Mouse (Mus musculus) fibroblast of lung, adult 2 months (primary cell): ENCODE measurements around the gene Terf2ip.

Experiments
- DNase-seq: peaks from one replicate; pipeline ENCODE4 v3.0.0-alpha.2; 2011; ENCODE audit warnings: low read depth

Terf2ip gene

GRCm38 (mm10) chr8:112009558-112009957, 1.6 kb upstream of the Terf2ip start:
- DNase-seq, result no peak

GRCm38 (mm10) chr8:112011816-112012242, 631 bp downstream of the Terf2ip start:
- DNase-seq, result no peak

- no peak for DNase-seq
Measured at GRCm38 (mm10) chr8:112014936-112015335, 3.7 kb downstream of the Terf2ip start, which contains the start of gene Gm6793. Gene Gm6793 (minus strand): TSS chr8:112015036.

GRCm38 (mm10) chr8:112029455-112029854, 18.3 kb downstream of the Terf2ip start:
- no peak for DNase-seq

GRCm38 (mm10) chr8:112030663-112031062, 19.5 kb downstream of the Terf2ip start:
- DNase-seq, result no peak

GRCm38 (mm10) chr8:112033071-112033470, 21.9 kb downstream of the Terf2ip start:
- DNase-seq, result no peak

GRCm38 (mm10) chr8:112034603-112035002, 23.4 kb downstream of the Terf2ip start:
- DNase-seq, result peak; percentile 43

- no peak for DNase-seq
Measured at GRCm38 (mm10) chr8:112037521-112037920, 26.3 kb downstream of the Terf2ip start.

- no peak for DNase-seq
Measured at GRCm38 (mm10) chr8:112045182-112045581, 34.0 kb downstream of the Terf2ip start.

GRCm38 (mm10) chr8:112045896-112046295, 34.7 kb downstream of the Terf2ip start:
- DNase-seq, result peak; percentile 28

- DNase-seq, result no peak
Measured at GRCm38 (mm10) chr8:112048293-112048692, 37.1 kb downstream of the Terf2ip start.

- no peak for DNase-seq
Measured at GRCm38 (mm10) chr8:112049984-112050383, 38.8 kb downstream of the Terf2ip start.

GRCm38 (mm10) chr8:112051537-112051936, 40.3 kb downstream of the Terf2ip start:
- DNase-seq, result no peak

- no peak for DNase-seq
Measured at GRCm38 (mm10) chr8:112054456-112054855, 43.3 kb downstream of the Terf2ip start.

GRCm38 (mm10) chr8:112061372-112061771, 50.2 kb downstream of the Terf2ip start:
- DNase-seq, result peak; percentile 12
